Mouse (Mus musculus) E14TG2a.4 (cell line): Measurements from ENCODE around the gene Mrps5.

Source experiments
- H3K27me3 ChIP-seq: 2 replicates; pipeline ENCODE4 v1.6.1; 2014; ENCODE audit warnings: low read length, control low read depth; ENCODE audit not compliant: insufficient read depth
- H3K36me3 ChIP-seq: 2 replicates; pipeline ENCODE4 v1.6.1; 2014; ENCODE audit warnings: low read length, control low read depth; ENCODE audit not compliant: insufficient read depth
- H3K4me1 ChIP-seq: replicated peaks from 2 replicates; pipeline ENCODE4 v1.6.1; 2014; ENCODE audit warnings: low read depth, low read length, control low read depth
- H3K4me3 ChIP-seq: replicated peaks from 2 replicates; pipeline ENCODE4 v1.5.1; 2014; ENCODE audit warnings: mild to moderate bottlenecking, low read length
- H3K9me3 ChIP-seq: 2 replicates; pipeline ENCODE4 v1.6.1; 2014; ENCODE audit warnings: low read length, control low read depth
- CTCF ChIP-seq: conservative IDR thresholded peaks from 2 replicates; pipeline ENCODE4 v1.5.1; 2014; ENCODE audit warnings: low read length
- NANOG ChIP-seq: IDR thresholded peaks from 2 replicates; pipeline ENCODE4 v1.6.1; 2014; ENCODE audit warnings: borderline replicate concordance, low read length, mixed read lengths
- POU5F1 ChIP-seq: IDR thresholded peaks from 2 replicates; pipeline ENCODE4 v1.6.1; 2014; ENCODE audit warnings: low read length, borderline replicate concordance

Gene Mrps5

DNA sequence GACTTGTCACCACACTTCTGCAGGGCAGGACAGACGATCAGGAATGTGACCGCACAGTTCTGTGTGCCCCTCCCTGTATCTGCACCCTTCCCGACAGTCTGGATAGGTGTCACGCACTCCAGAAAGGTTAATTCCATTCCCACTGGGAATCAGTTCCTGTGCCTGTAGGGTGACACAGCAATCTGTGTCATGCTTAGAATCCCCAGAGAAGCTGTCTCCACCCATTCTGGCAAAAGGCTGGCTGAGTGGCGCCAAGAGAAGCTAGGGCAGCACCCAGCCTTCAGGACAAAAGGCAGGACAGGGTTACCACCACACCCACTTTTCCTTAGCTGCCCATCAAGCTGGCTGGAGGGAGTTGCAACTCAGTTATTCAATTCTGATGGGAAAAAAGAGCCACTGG is 62.9 kb downstream of the Mrps5 start:
- Histone ChIP-seq H3K4me1 (peaks cover 11% of the 10 kb centered on the region), H3K9me3 (no peaks in the 10 kb centered on the region), H3K4me3 (no peak overlapping the region), H3K27me3 (peaks cover 42% of the 10 kb centered on the region), H3K36me3 (no peaks in the 10 kb centered on the region)
- TF ChIP-seq CTCF (no peak), NANOG (no peak), POU5F1 (no peak)

DNA sequence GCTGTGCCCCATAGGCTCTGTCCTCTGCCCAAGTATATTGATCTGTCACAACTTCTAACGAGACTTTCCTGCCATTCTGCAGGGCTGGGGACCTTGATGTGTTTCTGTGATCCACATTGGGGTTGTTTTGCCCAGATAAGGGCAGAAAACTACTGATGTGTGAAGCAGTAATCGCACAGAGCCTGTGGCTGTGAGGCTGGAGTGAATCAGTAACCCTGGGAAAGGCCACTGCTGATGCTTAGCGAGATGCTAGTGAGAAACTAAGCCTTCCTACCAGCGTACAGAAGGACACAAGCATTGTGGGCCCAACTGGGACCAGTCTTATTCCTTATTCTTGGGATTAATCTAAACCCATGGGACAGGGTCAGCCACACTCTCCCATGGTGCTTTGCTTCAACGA is 64.6 kb downstream of the Mrps5 start:
- no peak for TF ChIP-seq NANOG
- TF ChIP-seq CTCF = no peak
- no peak for TF ChIP-seq POU5F1
- Histone ChIP-seq H3K27me3 (peaks cover 58% of the 10 kb centered on the region), H3K9me3 (no peaks in the 10 kb centered on the region), H3K4me3 (no peak overlapping the region), H3K4me1 (peaks cover 26% of the 10 kb centered on the region), H3K36me3 (no peaks in the 10 kb centered on the region)

GRCm38 (mm10) chr2:127652335-127652734 is 65.3 kb downstream of the Mrps5 start:
- Histone ChIP-seq H3K27me3 (peaks cover 61% of the 10 kb centered on the region), H3K36me3 (no peaks in the 10 kb centered on the region), H3K4me3 (no peak overlapping the region), H3K9me3 (no peaks in the 10 kb centered on the region), H3K4me1 (peaks cover 32% of the 10 kb centered on the region)
- TF ChIP-seq CTCF (no peak), POU5F1 (no peak), NANOG (no peak)

DNA sequence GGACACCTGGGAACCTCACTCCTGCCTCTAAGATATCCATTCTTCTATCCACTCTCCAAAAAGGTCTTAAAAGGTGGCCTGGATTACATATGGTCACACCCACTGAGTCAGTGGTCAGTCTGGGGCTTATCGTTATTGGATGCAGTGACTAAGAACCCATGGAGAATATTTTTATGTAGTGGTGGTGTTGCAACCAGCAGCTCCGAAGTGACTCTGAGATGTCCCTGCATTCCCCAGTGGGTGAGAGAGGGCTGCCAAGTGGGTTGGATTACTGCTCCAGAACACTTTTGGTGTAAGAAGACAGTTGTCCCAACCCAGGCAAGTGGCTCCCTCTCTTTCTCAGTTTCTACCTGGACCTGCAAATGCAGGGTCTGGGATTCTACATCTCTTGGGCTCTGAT is 65.8 kb downstream of the Mrps5 start:
- Histone ChIP-seq H3K4me1 (peaks cover 32% of the 10 kb centered on the region), H3K36me3 (no peaks in the 10 kb centered on the region), H3K9me3 (no peaks in the 10 kb centered on the region), H3K4me3 (no peak overlapping the region), H3K27me3 (peaks cover 66% of the 10 kb centered on the region)
- TF ChIP-seq CTCF (no peak), NANOG (no peak), POU5F1 (no peak)

- no peak overlapping the region for H3K4me3 ChIP-seq
- H3K27me3 ChIP-seq = peaks cover 79% of the 10 kb centered on the region
- H3K4me1 ChIP-seq = peaks cover 30% of the 10 kb centered on the region
- no peak for TF ChIP-seq NANOG
- TF ChIP-seq POU5F1 = no peak
- no peak for TF ChIP-seq CTCF
- no peaks in the 10 kb centered on the region for H3K9me3 ChIP-seq
- H3K36me3 ChIP-seq = no peaks in the 10 kb centered on the region
Observed at GRCm38 (mm10) chr2:127654786-127655185, 67.8 kb downstream of the Mrps5 start.

DNA sequence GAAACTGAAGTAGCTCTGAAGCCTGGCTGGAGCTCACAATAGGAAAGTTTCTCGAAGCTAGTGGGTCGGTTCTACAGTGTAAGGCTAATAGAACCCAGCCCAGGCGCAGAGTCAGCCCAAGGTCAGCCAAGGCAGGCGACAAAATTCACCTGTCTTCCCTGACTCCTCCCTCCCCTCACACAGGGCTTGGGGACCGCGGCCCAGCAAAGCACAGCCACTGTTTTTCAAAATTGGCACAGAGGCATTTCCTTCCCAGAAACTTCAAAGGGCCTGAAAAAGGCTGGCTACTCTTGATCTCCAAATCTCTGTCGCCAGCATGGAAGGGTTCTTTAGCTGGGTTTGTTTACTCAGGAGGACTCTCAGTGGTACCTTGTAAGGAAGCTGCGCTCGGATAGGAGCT is 68.4 kb downstream of the Mrps5 start:
- no peak for TF ChIP-seq CTCF
- no peak for TF ChIP-seq POU5F1
- TF ChIP-seq NANOG = no peak
- Histone ChIP-seq H3K9me3 (no peaks in the 10 kb centered on the region), H3K36me3 (no peaks in the 10 kb centered on the region)

DNA sequence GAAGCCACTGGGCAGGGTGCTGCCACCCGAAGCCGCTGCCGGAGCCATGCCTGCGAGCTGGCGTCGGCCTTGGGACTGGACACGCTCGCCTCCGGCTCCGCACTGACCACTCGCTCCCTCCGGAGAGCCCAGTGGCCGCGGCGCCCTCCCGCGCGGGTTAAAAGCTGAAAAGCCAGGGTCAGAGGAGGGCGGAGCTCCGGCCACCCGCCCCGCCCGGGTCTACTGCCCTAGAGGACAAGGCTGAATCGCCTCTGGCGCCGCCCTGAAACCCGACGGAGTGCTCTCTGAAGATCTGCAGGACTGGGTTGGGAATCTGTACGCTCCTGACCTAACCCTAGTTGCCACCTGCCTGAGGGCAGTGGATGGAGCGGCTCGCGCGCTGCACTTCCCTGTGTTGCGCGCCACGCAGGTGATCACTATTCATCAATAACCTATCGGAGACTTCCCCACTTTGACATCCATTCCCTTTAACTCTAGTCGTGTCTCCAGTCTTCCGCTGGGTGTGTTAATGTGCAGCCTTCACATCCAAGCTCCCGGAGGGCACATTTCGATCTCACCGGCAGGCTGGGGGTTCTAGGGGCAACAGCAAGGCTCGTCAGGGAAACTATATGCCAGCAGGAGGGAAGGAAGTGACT is 69.2 kb downstream of the Mrps5 start, which contains the start of gene Mal:
Gene Mal, minus strand, starts transcription at position 610 of the 635 bp plus-strand sequence.
- Histone ChIP-seq H3K27me3 (peaks cover 89% of the 10 kb centered on the region), H3K36me3 (no peaks in the 10 kb centered on the region), H3K9me3 (peaks cover under 1% of the 10 kb centered on the region; the same call in 1 of the 2 replicates), H3K4me3 (peak within 1 kb of the TSS; percentile 79), H3K4me1 (peaks cover 27% of the 10 kb centered on the region)
- TF ChIP-seq NANOG (no peak), POU5F1 (no peak), CTCF (no peak)

More for the DNA sequence above, 68.4 kb downstream of the Mrps5 start:
- H3K4me1 ChIP-seq = peaks cover 27% of the 10 kb centered on the region
- peak overlapping the region; percentile 49 for H3K4me3 ChIP-seq
- peaks cover 85% of the 10 kb centered on the region for H3K27me3 ChIP-seq
